Mouse (Mus musculus) gastrocnemius, adult 8-10 months (tissue): ENCODE measurements at regions not wholly inside any gene's neighbourhood (a gene's known extent, or its start where the extent isn't known, plus 50 kb on each side); places are given as distances from the start of the nearest gene placed in this dataset.

Experiments
- DNase-seq, 2 experiments: peaks; one replicate each; pipeline ENCODE4 v3.0.0; 2022; ENCODE audit warnings: low spot score in 2 of 2

- no peak for DNase-seq
Observed at GRCm38 (mm10) chr12:79913898-79914297, 198.9 kb downstream of the Zfp36l1 start.

- no peak for DNase-seq
Observed at GRCm38 (mm10) chr12:79912281-79913063, 200.3 kb downstream of the Zfp36l1 start.

DNA sequence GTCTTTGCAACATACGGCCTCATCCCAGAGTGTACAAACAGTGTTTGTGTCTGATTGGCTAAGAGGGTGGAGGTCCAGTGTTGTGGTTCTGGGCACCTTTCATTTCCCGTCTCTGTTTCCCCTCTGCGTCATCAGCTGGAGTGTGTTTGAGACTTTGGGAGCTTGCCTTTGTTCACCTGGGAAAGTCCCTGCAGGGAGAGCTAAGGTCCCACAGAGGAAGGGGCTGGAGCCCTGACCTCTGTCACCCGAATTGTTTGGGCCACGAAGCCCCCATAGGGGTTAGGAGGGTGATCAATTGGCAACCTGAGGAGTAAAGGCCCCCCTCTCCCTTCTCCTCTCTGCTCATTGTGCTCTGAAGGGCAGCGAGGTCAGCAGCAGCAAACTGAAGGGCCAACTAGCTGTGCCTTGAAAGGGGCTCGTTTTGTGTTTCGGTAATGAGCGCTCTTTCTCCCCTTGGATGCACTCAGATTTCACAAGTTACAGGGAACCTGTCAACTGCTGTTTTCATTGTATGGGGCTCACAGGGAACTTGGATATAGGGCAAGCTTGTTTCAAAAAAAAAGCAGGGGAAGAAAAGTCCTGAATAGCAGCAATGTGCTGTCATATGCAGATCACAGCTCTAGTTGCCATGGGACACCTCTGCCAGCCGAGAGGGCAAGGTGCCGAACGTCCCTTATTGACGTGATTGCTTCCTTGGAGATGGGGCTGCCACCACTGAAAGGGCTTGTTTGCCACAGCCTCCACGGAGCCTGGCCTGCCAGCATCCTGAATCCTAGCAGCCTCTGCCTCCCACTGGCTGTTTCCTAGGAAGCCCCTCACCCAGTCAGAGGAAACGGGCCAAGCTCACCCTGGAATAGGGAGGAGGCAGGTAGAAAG lies 201.7 kb downstream of the Zfp36l1 start:
- DNase-seq, result no peak

- no peak for DNase-seq
Observed at GRCm38 (mm10) chr12:79907583-79907982, 205.2 kb downstream of the Zfp36l1 start.

DNA sequence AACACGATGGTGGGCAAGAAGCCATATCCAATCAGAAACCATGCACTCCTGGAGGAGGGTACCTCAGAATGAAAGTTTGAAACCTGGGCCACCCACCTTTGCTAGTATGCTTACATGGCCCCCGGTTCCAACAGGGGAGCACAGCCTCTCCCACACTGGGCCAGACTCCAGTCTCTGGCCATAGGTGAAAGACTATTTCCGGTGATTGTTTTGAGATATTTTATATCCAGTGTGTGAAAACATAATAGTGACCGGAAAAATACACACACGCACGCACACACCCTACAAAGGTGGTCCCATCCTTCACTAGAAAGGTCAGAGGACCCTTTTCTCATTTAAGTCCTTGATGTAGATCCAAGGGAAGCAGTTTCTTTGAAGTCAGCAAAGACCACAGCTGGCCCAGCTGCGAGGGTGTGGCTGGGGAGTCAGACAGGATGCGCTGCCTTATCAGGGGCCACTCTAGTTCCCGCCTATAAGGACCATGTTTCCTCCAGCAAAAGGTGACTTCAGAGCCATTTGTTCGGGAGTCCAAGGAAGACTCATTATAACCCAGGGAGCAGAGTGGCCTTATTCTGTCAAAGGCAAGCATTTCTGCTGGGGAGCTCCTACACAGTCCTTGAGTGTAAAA lies 206.0 kb downstream of the Zfp36l1 start:
- no peak for DNase-seq

DNA sequence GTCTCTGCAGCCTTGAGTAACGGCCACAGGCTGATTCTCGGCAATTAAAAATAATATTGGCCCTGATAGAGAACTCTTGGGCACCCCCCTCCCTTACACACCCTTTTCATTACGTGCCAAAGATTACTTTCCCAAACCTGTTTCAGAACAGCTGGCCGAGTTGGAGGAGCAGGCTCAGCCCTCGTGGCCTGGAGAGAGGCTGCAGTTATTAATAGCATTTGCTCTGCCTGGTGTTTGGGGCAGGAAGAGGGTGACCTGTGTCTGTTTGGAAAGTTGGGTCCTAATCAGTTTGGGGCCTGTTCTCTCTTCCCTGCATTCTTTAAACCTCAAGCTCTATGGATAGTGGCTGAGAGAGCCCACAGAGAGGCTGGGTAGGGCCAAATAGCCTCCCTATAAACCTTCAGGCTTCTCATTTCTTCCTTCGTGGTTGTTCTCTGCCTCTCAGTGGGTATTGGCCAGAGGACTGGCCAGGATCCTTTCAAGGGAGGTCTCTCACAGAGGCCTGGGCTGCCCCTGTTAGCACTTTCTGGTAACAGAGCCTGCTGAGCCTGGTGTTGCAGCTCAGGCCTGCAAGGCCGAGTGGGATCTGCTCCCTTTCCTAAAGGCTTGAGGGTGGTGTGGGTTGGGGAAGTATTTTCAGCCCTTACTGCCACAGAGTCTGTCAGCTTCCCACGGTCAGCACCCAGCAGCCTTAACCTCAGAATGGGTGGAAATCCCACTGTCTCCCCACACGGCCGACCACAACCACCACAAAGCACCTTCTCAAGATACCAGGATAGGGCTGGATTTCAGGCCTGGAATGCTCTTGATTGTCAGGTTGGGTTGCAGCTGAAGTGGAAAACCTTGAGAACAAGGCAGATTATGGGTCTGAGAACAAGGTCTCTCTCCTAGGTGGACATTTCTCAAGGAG lies 206.7 kb downstream of the Zfp36l1 start:
- DNase-seq, result peak; percentile 71 to 84

DNA sequence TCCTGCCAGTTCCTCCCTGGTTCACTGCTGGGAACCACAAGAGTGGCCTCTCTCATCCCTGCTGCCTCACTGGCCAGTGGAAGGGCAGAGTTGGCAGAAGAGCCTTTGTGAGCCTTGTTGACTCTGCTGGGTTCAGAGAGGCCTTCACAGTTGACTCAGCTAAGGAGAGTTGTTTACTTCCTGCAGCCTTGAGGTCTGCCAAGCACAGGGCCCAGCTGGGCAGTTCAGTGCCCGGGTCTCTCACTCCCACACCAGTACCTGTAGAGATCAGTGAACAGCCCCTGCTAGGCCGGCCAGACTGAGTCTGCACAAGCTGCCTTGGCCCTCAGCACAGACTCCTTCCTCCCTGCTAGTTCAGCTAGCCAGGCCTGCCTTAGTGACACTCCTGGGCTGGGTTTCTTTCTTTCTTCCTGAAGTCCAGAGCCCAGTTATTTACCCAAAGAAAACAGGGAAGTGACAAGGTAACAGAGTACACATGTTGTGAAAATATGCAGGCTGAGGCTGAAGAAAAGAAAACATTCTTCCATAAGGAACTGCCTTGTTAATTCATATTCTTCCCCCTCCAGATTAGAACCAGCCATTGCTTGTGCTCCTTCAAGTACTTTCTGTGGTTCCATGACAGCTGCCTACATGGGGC lies 207.8 kb downstream of the Zfp36l1 start:
- no peak for DNase-seq

DNA sequence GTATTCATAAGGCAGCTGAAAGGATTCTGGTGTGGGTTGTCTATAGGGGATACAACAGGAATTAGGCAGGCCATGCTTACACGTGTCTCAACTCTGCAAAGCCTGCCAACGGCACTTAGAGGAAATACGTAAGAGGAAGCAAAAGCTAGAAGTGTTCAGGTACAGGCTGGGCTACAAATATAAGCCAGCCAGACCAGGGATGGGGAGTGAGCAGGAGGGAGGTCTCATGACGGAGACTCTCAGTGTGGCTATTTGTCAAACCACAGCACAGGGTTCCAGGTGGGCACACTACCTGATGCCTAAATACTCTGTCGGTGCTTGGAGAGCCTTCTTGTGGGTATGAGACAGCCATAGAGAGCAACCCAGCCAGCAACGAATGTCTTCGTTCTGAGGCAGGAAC lies 210.1 kb downstream of the Zfp36l1 start:
- no peak for DNase-seq

GRCm38 (mm10) chr12:79902163-79902562 lies 210.7 kb downstream of the Zfp36l1 start:
- DNase-seq, result no peak

GRCm38 (mm10) chr12:79898198-79898930 lies 214.4 kb downstream of the Zfp36l1 start:
- DNase-seq, result no peak

DNA sequence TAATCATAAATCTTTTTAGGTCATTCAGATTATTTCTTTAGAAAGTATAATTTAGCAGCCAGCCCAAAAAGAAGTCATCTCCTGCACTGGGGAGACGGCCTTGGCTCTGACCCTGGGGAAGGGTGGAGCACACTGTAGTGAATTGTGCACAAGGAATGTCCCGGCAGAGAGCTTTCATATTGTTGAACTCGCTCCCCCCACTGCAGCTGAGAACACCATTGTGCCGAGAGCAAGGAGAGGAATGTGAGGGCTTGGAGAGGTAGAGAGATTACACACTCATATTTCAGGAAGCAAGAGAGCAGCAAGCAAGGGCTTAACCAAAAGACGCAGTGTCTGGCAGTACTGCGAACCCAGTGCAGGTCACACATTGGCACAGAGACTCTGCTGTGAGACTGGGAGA lies 216.8 kb downstream of the Zfp36l1 start:
- DNase-seq, result peak in 1 of 2 experiments; percentile 55

- DNase-seq, result no peak
Observed at GRCm38 (mm10) chr12:79895324-79895723, 217.5 kb downstream of the Zfp36l1 start.

DNA sequence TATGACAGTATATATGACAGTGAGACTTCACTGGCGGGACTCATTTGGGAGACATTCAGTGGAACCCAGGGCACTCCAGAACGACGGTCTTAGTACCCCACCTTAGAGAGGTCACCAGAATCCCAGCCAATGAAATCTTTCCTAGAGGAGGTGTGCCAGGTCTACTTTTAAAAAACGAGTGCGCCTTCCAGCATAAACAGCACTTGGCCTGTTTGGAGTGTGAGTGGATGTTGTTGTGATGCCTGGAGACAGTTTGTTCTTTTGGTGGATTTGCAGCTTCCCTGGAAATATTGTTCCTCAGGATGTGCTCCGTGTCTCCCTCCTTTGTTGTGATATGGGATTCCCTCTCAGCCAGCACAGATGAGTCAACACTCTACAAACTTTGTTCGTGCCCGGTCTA lies 219.9 kb downstream of the Zfp36l1 start:
- peak in 1 of 2 experiments; percentile 3 for DNase-seq

DNA sequence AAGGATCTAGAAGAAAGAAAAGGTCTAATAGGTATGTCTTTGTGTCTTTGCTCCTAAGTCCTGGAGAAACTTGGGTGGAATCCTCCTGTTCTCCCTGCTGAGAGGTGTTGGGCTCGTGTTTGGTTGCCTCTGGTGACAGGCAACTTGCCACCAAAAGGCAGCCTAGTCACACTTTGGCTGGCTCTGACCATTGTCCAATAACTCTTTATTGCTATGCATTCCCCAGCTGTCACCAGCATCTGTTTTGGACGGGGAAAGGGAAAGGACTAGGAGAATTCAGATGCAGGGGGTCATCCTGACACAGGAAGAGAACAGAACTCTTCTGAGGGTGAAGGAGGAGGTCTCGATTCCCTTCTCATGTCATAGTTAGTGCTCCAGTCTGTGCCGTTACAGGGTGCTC lies 220.9 kb downstream of the Zfp36l1 start:
- DNase-seq, result peak in 1 of 2 experiments; percentile 17

DNA sequence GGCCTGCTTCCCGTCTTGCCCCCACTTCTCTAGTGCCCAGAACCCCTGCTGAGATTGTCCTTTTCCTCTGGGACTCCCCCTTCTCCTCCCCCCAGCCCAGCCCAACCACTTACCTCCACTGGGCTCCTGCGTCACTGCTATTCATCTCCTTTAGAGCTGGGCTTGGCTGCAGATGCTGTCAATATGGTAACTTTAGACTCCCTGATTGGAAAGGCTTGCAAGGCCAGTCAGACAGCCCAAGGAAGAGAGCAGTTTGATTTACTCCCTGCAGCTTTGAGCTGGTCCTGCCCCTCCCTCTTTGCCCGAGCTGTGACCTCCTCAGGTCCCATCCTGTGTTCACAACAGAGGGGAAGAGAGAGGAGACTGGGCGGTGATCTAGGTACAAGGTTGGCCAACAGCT lies 221.9 kb downstream of the Zfp36l1 start:
- peak in 1 of 2 experiments; percentile 5 for DNase-seq

- no peak for DNase-seq
Observed at GRCm38 (mm10) chr12:79890291-79890690, 222.5 kb downstream of the Zfp36l1 start.

- no peak for DNase-seq
Observed at GRCm38 (mm10) chr12:79888812-79889211, 224.0 kb downstream of the Zfp36l1 start.

GRCm38 (mm10) chr12:79888086-79888485 lies 224.7 kb downstream of the Zfp36l1 start:
- DNase-seq, result peak in 1 of 2 experiments; percentile 2

- DNase-seq, result peak; percentile 88 to 90
Observed at GRCm38 (mm10) chr12:79887225-79887886, 225.5 kb downstream of the Zfp36l1 start.
